Mouse (Mus musculus) CH12.LX (cell line): Measurements from ENCODE around the gene Pced1b. TPM values are rescaled to one million over a fixed set of nuclear protein-coding genes. Genes with fewer than 3 reads are reported as not detected.
A peak's percentile ranks its signal among the peaks of the same experiment; 100 is the strongest.

ENCODE experiments used
- DNase-seq: peaks from one replicate; pipeline ENCODE4 v3.0.0-alpha.2; 2013; ENCODE audit errors: extremely low read depth
- H3K27ac ChIP-seq: 2 replicates; pipeline ENCODE4 v1.5.1; 2012; ENCODE audit warnings: low read depth, mild to moderate bottlenecking, control low read depth, moderate library complexity; ENCODE audit not compliant: insufficient read depth
- H3K27me3 ChIP-seq: replicated peaks from 2 replicates; pipeline ENCODE3; 2012; ENCODE audit warnings: inconsistent platforms
- H3K36me3 ChIP-seq, 2 experiments: replicated peaks in 1 of 2; 2 replicates each; pipeline versions ENCODE3 to v1.6.1; 2012; ENCODE audit warnings: inconsistent platforms in 1 of 2, low read length in 1 of 2, mild to moderate bottlenecking in 1 of 2, mixed read lengths in 1 of 2, moderate library complexity in 1 of 2; ENCODE audit not compliant: control insufficient read depth in 1 of 2, insufficient read depth in 1 of 2
- H3K4me1 ChIP-seq, 2 experiments: 2 replicates each; pipeline ENCODE4 v1.6.1; 2012; ENCODE audit warnings: inconsistent platforms in 1 of 2, moderate library complexity in 1 of 2; ENCODE audit not compliant: insufficient read depth in 2 of 2, control insufficient read depth in 1 of 2
- H3K4me2 ChIP-seq: 2 replicates; pipeline ENCODE4 v1.6.1; 2012; ENCODE audit warnings: low read depth, mild to moderate bottlenecking, control low read depth; ENCODE audit not compliant: poor library complexity, insufficient read depth, severe bottlenecking
- H3K4me3 ChIP-seq, 3 experiments: fragments of 150-350 bp in 1 of 3; sonication (generic) in 1 of 3; replicated peaks in 1 of 3; 2 replicates each; pipeline versions ENCODE3 to v1.5.1; 2011 to 2012; ENCODE audit warnings: low read depth in 2 of 3, low read length in 2 of 3, mild to moderate bottlenecking in 2 of 3, moderate library complexity in 2 of 3, control low read depth in 1 of 3, improper control_type of control experiment in 1 of 3, inconsistent platforms in 1 of 3, mixed read lengths in 1 of 3; ENCODE audit not compliant: poor library complexity in 1 of 3
- H3K79me2 ChIP-seq: replicated peaks from 2 replicates; pipeline ENCODE4 v1.6.1; 2012; ENCODE audit warnings: mild to moderate bottlenecking, moderate library complexity; ENCODE audit not compliant: control insufficient read depth, poor library complexity, insufficient read depth, severe bottlenecking; ENCODE audit errors: extremely low read depth
- H3K9ac ChIP-seq: 2 replicates; pipeline ENCODE4 v1.6.1; 2012; ENCODE audit warnings: low read depth, mild to moderate bottlenecking, control low read depth, moderate library complexity; ENCODE audit not compliant: insufficient read depth
- H3K9me3 ChIP-seq: replicated peaks from 2 replicates; pipeline ENCODE3; 2012; ENCODE audit warnings: low read length, inconsistent platforms, mixed read lengths
- CHD1 ChIP-seq: IDR thresholded peaks from 2 replicates; pipeline ENCODE4 v1.6.1; 2012; ENCODE audit warnings: low read depth, low read length, improper control_type of control experiment, inconsistent platforms
- CHD2 ChIP-seq: IDR thresholded peaks from 2 replicates; pipeline ENCODE4 v1.6.1; 2011; ENCODE audit warnings: low read length, improper control_type of control experiment
- E2F4 ChIP-seq: IDR thresholded peaks from 2 replicates; pipeline ENCODE4 v1.6.1; 2011; ENCODE audit warnings: low read depth, low read length, improper control_type of control experiment; ENCODE audit not compliant: insufficient replicate concordance
- ELF1 ChIP-seq: IDR thresholded peaks from 2 replicates; pipeline ENCODE4 v1.6.1; 2014; ENCODE audit warnings: low read depth, mild to moderate bottlenecking, inconsistent platforms, low read length, improper control_type of control experiment
- ETS1 ChIP-seq: conservative IDR thresholded peaks from 2 replicates; pipeline ENCODE4 v1.6.1; 2012; ENCODE audit warnings: low read depth, mild to moderate bottlenecking, inconsistent platforms, low read length, improper control_type of control experiment, moderate library complexity
- HCFC1 ChIP-seq: IDR thresholded peaks from 2 replicates; pipeline ENCODE4 v1.6.1; 2012; ENCODE audit warnings: low read depth, mild to moderate bottlenecking, inconsistent platforms, low read length, improper control_type of control experiment
- JUN ChIP-seq: IDR thresholded peaks from 2 replicates; pipeline ENCODE4 v1.6.1; 2011; ENCODE audit warnings: low read depth, mild to moderate bottlenecking, low read length, improper control_type of control experiment, moderate library complexity; ENCODE audit not compliant: insufficient read depth
- KAT2A ChIP-seq: IDR thresholded peaks from 2 replicates; pipeline ENCODE4 v1.6.1; 2012; ENCODE audit warnings: low read length, improper control_type of control experiment, inconsistent platforms; ENCODE audit not compliant: insufficient replicate concordance
- MAFK ChIP-seq: IDR thresholded peaks from 2 replicates; pipeline ENCODE4 v1.6.1; 2011; ENCODE audit warnings: low read length, improper control_type of control experiment; ENCODE audit not compliant: insufficient replicate concordance
- MAX ChIP-seq: IDR thresholded peaks from 2 replicates; pipeline ENCODE4 v1.6.1; 2011; ENCODE audit warnings: low read length, improper control_type of control experiment
- MEF2A ChIP-seq: IDR thresholded peaks from 2 replicates; pipeline ENCODE4 v1.6.1; 2014; ENCODE audit warnings: low read depth, mild to moderate bottlenecking, inconsistent platforms, low read length, improper control_type of control experiment, borderline replicate concordance
- MXI1 ChIP-seq: IDR thresholded peaks from 2 replicates; pipeline ENCODE4 v1.6.1; 2011; ENCODE audit warnings: mild to moderate bottlenecking, low read depth, low read length, improper control_type of control experiment
- MYC ChIP-seq: IDR thresholded peaks from 2 replicates; pipeline ENCODE4 v1.6.1; 2011; ENCODE audit warnings: low read depth, mild to moderate bottlenecking, improper control_type of control experiment, low read length
- NELFE ChIP-seq: IDR thresholded peaks from 2 replicates; pipeline ENCODE4 v1.6.1; 2011; ENCODE audit warnings: low read depth, low read length, improper control_type of control experiment
- NRF1 ChIP-seq: IDR thresholded peaks from 2 replicates; pipeline ENCODE4 v1.6.1; 2014; ENCODE audit warnings: low read depth, mild to moderate bottlenecking, inconsistent platforms, low read length, improper control_type of control experiment, moderate library complexity
- POLR2A ChIP-seq: IDR thresholded peaks from 2 replicates; pipeline ENCODE4 v1.6.1; 2011; ENCODE audit warnings: low read depth, mild to moderate bottlenecking, improper control_type of control experiment, low read length
- POLR2AphosphoS2 ChIP-seq: IDR thresholded peaks from 2 replicates; pipeline ENCODE4 v1.6.1; 2011; ENCODE audit warnings: low read depth, low read length, improper control_type of control experiment
- RAD21 ChIP-seq: IDR thresholded peaks from 2 replicates; pipeline ENCODE4 v1.6.1; 2011; ENCODE audit warnings: low read depth, mild to moderate bottlenecking, low read length, improper control_type of control experiment, moderate library complexity
- RCOR1 ChIP-seq: conservative IDR thresholded peaks from 2 replicates; pipeline ENCODE4 v1.6.1; 2012; ENCODE audit warnings: low read depth, mild to moderate bottlenecking, inconsistent platforms, low read length, improper control_type of control experiment
- SIN3A ChIP-seq: IDR thresholded peaks from 2 replicates; pipeline ENCODE4 v1.6.1; 2012; ENCODE audit warnings: low read length, improper control_type of control experiment, inconsistent platforms
- TBP ChIP-seq: conservative IDR thresholded peaks from 2 replicates; pipeline ENCODE4 v1.6.1; 2011; ENCODE audit warnings: low read depth, low read length, improper control_type of control experiment
- TCF12 ChIP-seq: IDR thresholded peaks from 2 replicates; pipeline ENCODE4 v1.6.1; 2014; ENCODE audit warnings: low read depth, mild to moderate bottlenecking, inconsistent platforms, low read length, improper control_type of control experiment
- UBTF ChIP-seq: IDR thresholded peaks from 2 replicates; pipeline ENCODE4 v1.6.1; 2012; ENCODE audit warnings: low read depth, mild to moderate bottlenecking, inconsistent platforms, low read length, improper control_type of control experiment, moderate library complexity
- USF2 ChIP-seq: conservative IDR thresholded peaks from 2 replicates; pipeline ENCODE4 v1.6.1; 2011; ENCODE audit warnings: low read depth, low read length, improper control_type of control experiment
- ZC3H11A ChIP-seq: IDR thresholded peaks from 2 replicates; pipeline ENCODE4 v1.6.1; 2012; ENCODE audit warnings: low read depth, mild to moderate bottlenecking, inconsistent platforms, low read length, improper control_type of control experiment
- ZKSCAN1 ChIP-seq: IDR thresholded peaks from 2 replicates; pipeline ENCODE4 v1.6.1; 2012; ENCODE audit warnings: low read depth, inconsistent platforms, low read length, improper control_type of control experiment, borderline replicate concordance
- ZNF384 ChIP-seq: IDR thresholded peaks from 2 replicates; pipeline ENCODE4 v1.6.1; 2012; ENCODE audit warnings: low read depth, low read length, improper control_type of control experiment, inconsistent platforms
- dilution Hi-C: fragments of 300-500 bp; cut with MboI; formaldehyde crosslinking; loops from 2 replicates; pipeline ENCODE4 v1.14.3; 2020; ENCODE audit warnings: low sequenced_read_pairs; ENCODE audit not compliant: extremely low pct_unique_long_range_greater_than_20kb, extremely low pct_ligation_motif_present
- in situ Hi-C: fragments of 300-500 bp; cut with MboI; formaldehyde crosslinking; loops from 3 replicates; pipeline ENCODE4 v1.14.3; 2019; ENCODE audit warnings: low sequenced_read_pairs, low pct_ligation_motif_present, low pct_unique_long_range_greater_than_20kb, mixed read lengths
- polyA plus RNA-seq: library from polyadenylated mRNA; unstranded; fragments of >175 nt; gene quantifications from 2 replicates; pipeline ENCODE4 v1.2.1, GENCODE M21; 2012; ENCODE audit warnings: low read depth; ENCODE audit not compliant: insufficient read length
- total RNA-seq, 2 experiments: library from RNA; depleted of rRNA; stranded (reverse); fragments of 300-350 nt in 1 of 2; fragments of >200 nt in 1 of 2; gene quantifications; 2 replicates each; pipeline ENCODE4 v1.2.3; 2012 to 2014

Pced1b gene
- total and polyA plus RNA-seq, 3 experiments: 12.3 to 44.2 (median 21.1) TPM

- Histone ChIP-seq H3K4me1 (peaks cover 37 to 70% of the 10 kb centered on the region in 2 experiments), H3K79me2 (peaks cover 40% of the 10 kb centered on the region), H3K4me2 (peak overlapping the region; percentile 4; the same call in 1 of the 2 replicates), H3K27me3 (no peaks in the 10 kb centered on the region), H3K9ac (peak overlapping the region; percentile 14; the same call in 1 of the 2 replicates), H3K4me3 (peak overlapping the region; percentile 50 to 60 (median 58)), H3K9me3 (no peaks in the 10 kb centered on the region), H3K36me3 (peaks cover 41 to 74% of the 10 kb centered on the region in 2 experiments), H3K27ac (peak overlapping the region; percentile 93)
- no peak for DNase-seq
- TF ChIP-seq NELFE (peak; percentile 4; the same call in 1 of the 2 replicates), TBP (no peak), E2F4 (no peak), CHD2 (0 out of 2 replicates have a peak, but pooled peaks have one; percentile 41), UBTF (no peak), TCF12 (peak; percentile 15; the same call in 1 of the 2 replicates), JUN (no peak), MXI1 (0 out of 2 replicates have a peak, but pooled peaks have one; percentile 27), RCOR1 (no peak), NRF1 (peak; percentile 75), ZKSCAN1 (no peak), MAX (peak; percentile 67), USF2 (no peak), POLR2A (no peak; the same call in 1 of the 2 replicates), MYC (peak; percentile 60), RAD21 (no peak), MEF2A (no peak), CHD1 (no peak), MAFK (no peak), SIN3A (peak; percentile 52), POLR2AphosphoS2 (no peak), ZNF384 (no peak), ELF1 (peak; percentile 41; the same call in 1 of the 2 replicates), HCFC1 (no peak), ZC3H11A (no peak), ETS1 (0 out of 2 replicates have a peak, but pooled peaks have one; percentile 14), KAT2A (no peak)
- in situ Hi-C loops (loop anchor here (5.0 to 10.0 kb wide), 2 partner anchors 70 to 132 kb away; no protein-coding TSS in a partner anchor), dilution Hi-C loops (no loop called here)
These were observed 137.5 kb downstream of the Pced1b start for GRCm38 (mm10) chr15:97384170-97385018.
